Mouse (Mus musculus) neural tube, embryonic 12.5 days (tissue): Measurements from ENCODE around the gene Smim11. TPM values are rescaled to one million over a fixed set of nuclear protein-coding genes. Genes with fewer than 3 reads are reported as not detected.

ENCODE experiments used
- ATAC-seq: fragments of 200-750 bp; cut with Nextera tagmentation; 2 replicates; pipeline ENCODE4 v1.8.0; 2017; ENCODE audit warnings: low read depth, mild to moderate bottlenecking, moderate TSS enrichment, moderate library complexity; ENCODE audit not compliant: low FRiP score
- H3K27ac ChIP-seq: fragments of 300-500 bp; sonication (generic); 2 replicates; pipeline ENCODE4 v1.5.1; 2016
- H3K27me3 ChIP-seq: fragments of 300-500 bp; sonication (generic); replicated peaks from 2 replicates; pipeline ENCODE4 v1.6.1; 2016; ENCODE audit warnings: mild to moderate bottlenecking
- H3K36me3 ChIP-seq: fragments of 300-500 bp; sonication (generic); 2 replicates; pipeline ENCODE4 v1.6.1; 2016; ENCODE audit warnings: mild to moderate bottlenecking
- H3K4me1 ChIP-seq: fragments of 300-500 bp; sonication (generic); 2 replicates; pipeline ENCODE4 v1.6.1; 2016
- H3K4me2 ChIP-seq: fragments of 300-500 bp; sonication (generic); replicated peaks from 2 replicates; pipeline ENCODE4 v1.6.1; 2016; ENCODE audit warnings: mild to moderate bottlenecking
- H3K4me3 ChIP-seq: fragments of 300-500 bp; sonication (generic); 2 replicates; pipeline ENCODE4 v1.5.1; 2016
- H3K9ac ChIP-seq: fragments of 300-500 bp; sonication (generic); 2 replicates; pipeline ENCODE4 v1.6.1; 2016; ENCODE audit warnings: mild to moderate bottlenecking
- H3K9me3 ChIP-seq: fragments of 300-500 bp; sonication (generic); 2 replicates; pipeline ENCODE4 v1.6.1; 2016; ENCODE audit warnings: mild to moderate bottlenecking
- WGBS: fragments of 180-500 bp; shearing (Covaris S2); methylation state at CpG from one replicate; pipeline ENCODE4 v1.1.7; 2016; 5-methylcytosine and 5-hydroxymethylcytosine counted together
- polyA plus RNA-seq: library from polyadenylated mRNA; unstranded; fragments of >200 nt; fragmentation: Nextera tagmentation; extraction: Ambion mirVana; gene quantifications from 2 replicates; pipeline ENCODE4 v1.2.1, GENCODE M21; 2016

The Smim11 gene
- polyA plus RNA-seq = 106 and 109 TPM in 2 replicates

DNA sequence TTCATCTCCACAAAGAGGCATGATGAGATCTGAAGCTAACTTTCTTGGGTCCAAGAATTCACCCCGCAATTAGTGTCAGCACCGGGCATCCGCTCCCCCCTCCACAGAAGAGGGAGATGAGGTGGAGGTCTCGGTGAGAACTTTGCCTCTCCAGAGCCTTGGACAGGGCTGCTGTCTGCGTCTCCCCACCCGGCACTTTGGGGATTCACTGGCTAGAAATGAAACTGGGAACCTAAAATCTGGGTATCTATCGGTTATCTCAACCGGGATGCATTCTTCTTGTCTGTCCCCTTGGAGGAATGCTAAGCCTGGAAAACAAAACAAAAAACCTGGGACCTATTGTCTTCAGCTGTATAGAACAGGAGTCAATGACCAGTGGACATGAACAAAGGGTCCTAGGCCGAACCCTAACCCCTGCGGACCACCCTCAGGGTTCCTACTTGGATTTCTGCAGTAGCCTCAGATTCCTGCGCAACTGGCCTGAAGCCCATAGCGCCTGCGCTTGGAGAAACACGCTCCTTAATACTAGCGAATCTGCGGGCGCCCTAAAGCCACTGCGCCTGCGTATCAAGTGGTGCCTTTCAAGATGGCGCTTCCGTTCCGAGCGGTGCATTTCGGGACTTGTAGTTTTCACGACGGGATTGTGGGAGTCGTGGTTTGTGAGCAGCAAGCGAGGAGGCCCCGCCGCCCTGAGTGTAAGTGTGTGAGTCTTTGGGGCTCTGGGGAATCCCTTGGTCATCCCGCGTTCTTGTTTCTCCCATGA, at the start of gene Smim11:
Gene Smim11 (plus strand): TSS at position 638 of the 763 bp plus-strand sequence.
- H3K4me3 ChIP-seq = peak within 1 kb of the TSS; percentile 62
- H3K9ac ChIP-seq = peak within 1 kb of the TSS; percentile 69
- peak; percentile 91 for ATAC-seq
- no peak within 1 kb of the TSS; the same call in 1 of the 2 replicates for H3K27ac ChIP-seq
- peaks cover 12% of the 10 kb centered on the region for H3K4me1 ChIP-seq
- peaks cover 8% of the 10 kb centered on the region for H3K36me3 ChIP-seq
- peak within 1 kb of the TSS; percentile 86 for H3K4me2 ChIP-seq
- H3K9me3 ChIP-seq = no peaks in the 10 kb centered on the region
- 11% methylated on average over 32 of the region's 32 CpGs for WGBS
- no peaks in the 10 kb centered on the region for H3K27me3 ChIP-seq

DNA sequence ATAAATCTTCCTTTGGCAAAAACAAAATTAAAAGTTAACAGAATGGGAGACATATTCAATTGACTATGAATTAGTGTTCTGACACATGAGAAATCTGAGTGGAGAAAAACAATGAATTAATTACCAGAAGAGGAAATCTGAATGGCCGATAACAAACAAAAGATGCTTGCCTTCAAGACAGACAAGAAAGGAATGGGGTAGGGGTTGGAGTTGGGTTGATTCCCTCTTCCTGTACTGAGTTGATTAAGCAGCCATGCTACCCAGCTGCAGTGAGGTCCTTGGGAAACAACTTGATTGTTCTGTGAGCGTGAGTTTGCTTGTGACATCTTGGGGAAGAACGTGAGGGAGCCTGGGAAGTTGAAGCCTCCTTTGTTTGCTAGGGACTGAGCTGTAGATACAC, 46.8 kb upstream of the Smim11 start:
- 78% methylated on average over 3 of the region's 3 CpGs for WGBS
- Histone ChIP-seq H3K4me1 (no peaks in the 10 kb centered on the region), H3K4me2 (no peak overlapping the region), H3K27ac (no peak overlapping the region), H3K27me3 (no peaks in the 10 kb centered on the region), H3K9ac (no peak overlapping the region), H3K36me3 (no peaks in the 10 kb centered on the region), H3K9me3 (no peaks in the 10 kb centered on the region), H3K4me3 (no peak overlapping the region)
- ATAC-seq = no peak

DNA sequence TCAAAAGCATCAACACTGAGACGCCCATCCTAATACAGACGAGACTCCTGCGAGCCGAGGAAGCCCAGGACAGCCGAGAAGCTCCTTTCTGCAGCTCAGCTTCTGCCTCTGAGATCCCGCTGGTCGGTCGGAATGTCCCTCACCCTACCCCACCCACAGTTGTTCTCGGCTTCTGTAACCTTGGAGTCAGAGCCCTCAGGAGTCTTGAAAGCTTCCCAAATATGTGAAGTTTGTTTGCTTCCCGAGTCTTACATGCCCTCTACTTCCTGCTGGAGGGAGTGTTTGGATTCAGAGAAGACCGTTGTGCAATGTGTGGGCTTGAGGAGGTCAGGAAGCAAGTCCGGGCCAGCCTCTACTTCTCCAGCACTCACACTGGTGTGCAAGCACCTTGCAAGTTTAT, 33.2 kb upstream of the Smim11 start:
- WGBS = 84% methylated on average over 12 of the region's 12 CpGs
- no peaks in the 10 kb centered on the region for H3K4me1 ChIP-seq
- no peak overlapping the region for H3K4me3 ChIP-seq
- H3K27me3 ChIP-seq = no peaks in the 10 kb centered on the region; the same call in 1 of the 2 replicates
- H3K4me2 ChIP-seq = no peak overlapping the region
- no peak overlapping the region for H3K27ac ChIP-seq
- H3K9ac ChIP-seq = no peak overlapping the region
- no peaks in the 10 kb centered on the region for H3K36me3 ChIP-seq
- ATAC-seq = no peak
- H3K9me3 ChIP-seq = no peaks in the 10 kb centered on the region

DNA sequence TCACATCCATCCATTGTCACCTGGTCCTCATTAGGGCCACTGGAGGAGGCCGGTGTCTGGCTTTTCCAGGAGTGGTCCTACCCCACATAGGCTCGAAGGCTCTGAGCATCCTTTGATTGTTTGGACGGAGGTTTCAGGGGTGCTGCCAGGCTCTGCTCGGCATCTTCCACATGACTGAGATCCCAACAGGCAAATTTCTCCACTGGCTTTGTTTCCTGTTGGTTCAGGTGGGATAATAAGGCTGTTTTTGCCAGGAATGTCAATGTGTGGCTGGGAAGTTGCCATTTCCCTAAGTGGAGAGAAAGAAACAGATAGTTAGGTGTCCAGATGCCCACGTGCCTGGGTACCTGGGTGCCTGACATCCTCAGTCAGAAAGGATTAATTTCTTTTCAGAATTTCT, 26.6 kb upstream of the Smim11 start:
- H3K36me3 ChIP-seq = no peaks in the 10 kb centered on the region
- H3K4me3 ChIP-seq = no peak overlapping the region
- ATAC-seq = no peak
- H3K27ac ChIP-seq = no peak overlapping the region
- no peak overlapping the region for H3K9ac ChIP-seq
- H3K9me3 ChIP-seq = no peaks in the 10 kb centered on the region
- no peaks in the 10 kb centered on the region for H3K4me1 ChIP-seq
- 72% methylated on average over 5 of the region's 5 CpGs for WGBS
- H3K4me2 ChIP-seq = no peak overlapping the region
- no peaks in the 10 kb centered on the region; the same call in 1 of the 2 replicates for H3K27me3 ChIP-seq

DNA sequence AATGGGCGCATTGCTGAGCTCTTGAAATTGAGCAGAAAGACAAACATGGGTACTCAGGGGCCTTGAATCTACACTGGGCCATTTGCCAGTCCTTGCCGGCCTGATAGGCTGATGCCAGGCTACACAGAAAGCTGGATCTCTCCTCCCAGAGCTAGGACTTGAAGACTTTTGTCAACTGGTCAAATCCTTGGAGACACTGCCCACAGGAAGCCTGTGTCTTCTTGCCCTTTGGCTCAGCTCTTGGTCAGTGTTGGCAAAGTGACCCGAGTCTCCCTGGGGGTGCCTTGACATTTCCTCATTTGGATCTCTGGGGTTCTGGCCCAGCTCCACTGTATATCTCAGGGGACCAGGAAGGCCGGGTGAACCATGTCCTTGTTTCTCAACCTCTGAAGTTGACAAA, 25.6 kb upstream of the Smim11 start:
- H3K36me3 ChIP-seq = no peaks in the 10 kb centered on the region
- no peaks in the 10 kb centered on the region for H3K4me1 ChIP-seq
- no peaks in the 10 kb centered on the region; the same call in 1 of the 2 replicates for H3K27me3 ChIP-seq
- no peak overlapping the region for H3K27ac ChIP-seq
- no peak overlapping the region for H3K9ac ChIP-seq
- no peaks in the 10 kb centered on the region for H3K9me3 ChIP-seq
- WGBS = 88% methylated on average over 4 of the region's 4 CpGs
- no peak overlapping the region for H3K4me3 ChIP-seq
- no peak overlapping the region for H3K4me2 ChIP-seq
- ATAC-seq = no peak

DNA sequence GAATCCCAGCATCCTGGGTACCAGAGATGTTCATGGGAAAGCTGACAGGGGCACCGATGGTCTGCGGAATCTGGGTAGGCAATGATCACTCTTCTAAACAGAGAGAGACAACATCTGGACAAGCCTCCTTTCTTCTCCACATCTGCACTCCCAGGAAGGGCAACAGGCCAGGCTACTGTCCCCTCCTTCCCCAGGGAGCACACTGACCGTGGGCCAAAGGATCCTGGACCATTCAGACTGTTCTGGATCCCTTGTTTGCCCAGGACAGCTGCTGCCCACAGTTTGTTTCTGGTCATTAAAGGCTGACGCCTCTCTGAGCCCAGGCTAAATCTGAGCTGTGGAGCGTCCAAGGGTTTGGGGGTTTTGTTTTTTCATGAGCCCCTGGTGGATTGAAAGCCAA, 18.4 kb upstream of the Smim11 start:
- H3K36me3 ChIP-seq = no peaks in the 10 kb centered on the region
- no peaks in the 10 kb centered on the region for H3K9me3 ChIP-seq
- no peak overlapping the region for H3K9ac ChIP-seq
- H3K4me3 ChIP-seq = no peak overlapping the region
- WGBS = 69% methylated on average over 5 of the region's 5 CpGs
- H3K27me3 ChIP-seq = no peaks in the 10 kb centered on the region
- no peaks in the 10 kb centered on the region for H3K4me1 ChIP-seq
- ATAC-seq = no peak
- H3K4me2 ChIP-seq = no peak overlapping the region
- H3K27ac ChIP-seq = no peak overlapping the region

DNA sequence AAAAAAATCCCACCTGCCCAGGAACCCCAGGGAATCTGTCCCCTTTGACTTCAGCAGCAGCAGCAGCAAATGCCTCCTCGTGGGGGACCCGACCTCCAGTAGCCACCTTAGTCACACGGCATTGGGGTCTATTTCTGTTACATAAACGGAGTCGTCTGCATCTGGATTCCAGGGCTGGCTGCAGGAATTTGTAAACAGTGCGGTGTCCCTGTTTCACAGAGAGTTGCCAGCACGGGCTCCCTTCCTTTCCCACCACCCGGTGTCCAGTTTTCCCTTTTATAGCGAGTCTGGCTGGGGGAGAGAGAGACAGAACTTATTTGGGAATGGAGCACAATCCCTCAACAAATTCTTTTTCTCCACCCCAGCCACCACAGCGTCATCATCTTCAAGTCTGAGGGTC, 16.0 kb upstream of the Smim11 start:
- no peak for ATAC-seq
- Histone ChIP-seq H3K27me3 (no peaks in the 10 kb centered on the region), H3K4me3 (no peak overlapping the region), H3K4me2 (no peak overlapping the region), H3K27ac (no peak overlapping the region), H3K36me3 (no peaks in the 10 kb centered on the region), H3K9me3 (no peaks in the 10 kb centered on the region), H3K4me1 (no peaks in the 10 kb centered on the region), H3K9ac (no peak overlapping the region)
- 71% methylated on average over 10 of the region's 10 CpGs for WGBS

DNA sequence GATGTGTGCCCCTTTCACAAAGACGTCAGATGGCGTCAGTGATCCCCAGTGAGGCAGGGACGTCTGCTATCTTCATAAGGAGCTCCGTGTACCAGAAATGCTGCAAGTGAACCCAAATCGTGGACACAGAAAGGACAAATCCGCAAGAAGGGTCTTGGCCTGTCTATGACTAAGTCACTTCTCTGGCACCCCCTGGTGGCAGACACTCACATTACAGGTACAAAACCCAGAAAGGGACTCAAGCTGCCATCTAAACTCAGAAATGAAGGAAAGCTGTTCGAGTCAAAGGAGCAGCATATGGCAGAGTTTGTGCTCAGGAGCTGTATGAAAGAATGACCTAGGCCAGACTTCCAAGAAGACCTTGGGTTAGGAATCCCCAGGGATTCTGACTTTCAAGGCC, 14.5 kb upstream of the Smim11 start:
- Histone ChIP-seq H3K36me3 (no peaks in the 10 kb centered on the region), H3K4me3 (no peak overlapping the region), H3K27me3 (no peaks in the 10 kb centered on the region), H3K27ac (no peak overlapping the region), H3K9me3 (no peaks in the 10 kb centered on the region), H3K9ac (no peak overlapping the region), H3K4me2 (no peak overlapping the region), H3K4me1 (no peaks in the 10 kb centered on the region)
- 16% methylated on average over 7 of the region's 7 CpGs for WGBS
- ATAC-seq = no peak

DNA sequence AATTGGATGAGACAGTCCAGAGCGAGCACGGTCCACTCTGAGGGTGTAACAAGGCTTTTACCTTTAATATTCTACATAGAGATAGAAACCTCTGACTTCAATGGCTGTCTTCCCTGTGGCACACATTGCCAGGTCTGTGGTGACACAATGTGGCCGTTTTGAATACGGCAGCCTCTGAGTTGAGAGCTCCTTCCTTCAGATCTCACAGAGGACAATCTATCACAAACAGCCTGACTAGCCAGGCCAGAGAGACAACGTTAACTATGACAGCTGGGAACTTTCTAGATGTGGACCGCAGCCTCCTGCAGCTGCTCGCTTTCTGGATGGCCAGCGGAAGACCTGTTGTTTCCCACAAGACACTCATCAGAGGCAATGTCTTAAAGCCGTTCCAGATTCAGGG, 12.3 kb upstream of the Smim11 start:
- no peak for ATAC-seq
- 88% methylated on average over 9 of the region's 9 CpGs for WGBS
- no peaks in the 10 kb centered on the region for H3K27me3 ChIP-seq

DNA sequence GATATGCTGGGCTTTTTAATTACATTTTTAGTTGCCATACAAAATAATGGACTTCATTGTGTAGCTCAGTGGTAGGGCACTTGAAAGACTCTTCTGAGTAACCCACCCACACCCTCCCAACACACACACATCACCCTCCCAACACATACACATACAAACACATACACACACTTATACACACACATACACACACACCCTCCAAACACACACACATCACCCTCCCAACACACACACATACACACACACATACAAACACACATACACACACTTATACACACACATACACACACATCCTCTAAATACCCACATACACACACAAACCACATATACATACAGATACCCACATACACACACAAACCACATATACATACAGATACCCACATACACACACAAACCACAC, 11.0 kb upstream of the Smim11 start:
- Histone ChIP-seq H3K9me3 (no peaks in the 10 kb centered on the region), H3K36me3 (no peaks in the 10 kb centered on the region), H3K4me2 (no peak overlapping the region), H3K4me1 (no peaks in the 10 kb centered on the region), H3K27me3 (no peaks in the 10 kb centered on the region), H3K4me3 (no peak overlapping the region), H3K9ac (no peak overlapping the region), H3K27ac (no peak overlapping the region)
- ATAC-seq = no peak

More for the DNA sequence above, 12.3 kb upstream of the Smim11 start:
- no peak overlapping the region for H3K4me2 ChIP-seq
- no peak overlapping the region for H3K4me3 ChIP-seq
- no peak overlapping the region for H3K27ac ChIP-seq
- no peaks in the 10 kb centered on the region for H3K36me3 ChIP-seq
- H3K9ac ChIP-seq = no peak overlapping the region
- no peaks in the 10 kb centered on the region for H3K4me1 ChIP-seq
- H3K9me3 ChIP-seq = no peaks in the 10 kb centered on the region

DNA sequence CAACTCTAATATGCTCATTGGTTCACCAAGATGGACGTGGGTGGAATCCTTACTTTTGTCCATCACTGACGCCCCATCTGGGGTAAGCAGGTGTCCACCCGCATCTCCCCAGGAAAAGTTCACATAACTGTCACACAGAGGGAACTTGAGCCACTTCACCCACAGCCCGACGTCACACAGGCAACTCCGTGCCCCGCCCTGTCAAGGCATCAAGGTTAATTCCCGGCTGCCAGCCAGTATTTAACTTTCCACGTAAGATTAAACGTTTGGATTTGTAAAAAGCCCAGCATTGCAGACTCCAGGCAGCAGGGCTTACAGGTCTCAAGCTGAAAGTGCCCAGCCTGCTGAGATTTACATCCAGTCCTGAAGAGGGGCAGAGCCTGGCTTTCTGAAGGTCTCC, 9.0 kb upstream of the Smim11 start, which contains the start of gene Kcne2:
Gene Kcne2 (plus strand): TSS at position 289 of the 400 bp plus-strand sequence.
- no peaks in the 10 kb centered on the region for H3K4me1 ChIP-seq
- H3K36me3 ChIP-seq = no peaks in the 10 kb centered on the region
- H3K27me3 ChIP-seq = no peaks in the 10 kb centered on the region
- H3K4me2 ChIP-seq = no peak within 1 kb of the TSS
- no peak within 1 kb of the TSS for H3K9ac ChIP-seq
- ATAC-seq = no peak
- no peak within 1 kb of the TSS for H3K4me3 ChIP-seq
- H3K27ac ChIP-seq = no peak within 1 kb of the TSS
- H3K9me3 ChIP-seq = no peaks in the 10 kb centered on the region
- WGBS = 83% methylated on average over 10 of the region's 10 CpGs

DNA sequence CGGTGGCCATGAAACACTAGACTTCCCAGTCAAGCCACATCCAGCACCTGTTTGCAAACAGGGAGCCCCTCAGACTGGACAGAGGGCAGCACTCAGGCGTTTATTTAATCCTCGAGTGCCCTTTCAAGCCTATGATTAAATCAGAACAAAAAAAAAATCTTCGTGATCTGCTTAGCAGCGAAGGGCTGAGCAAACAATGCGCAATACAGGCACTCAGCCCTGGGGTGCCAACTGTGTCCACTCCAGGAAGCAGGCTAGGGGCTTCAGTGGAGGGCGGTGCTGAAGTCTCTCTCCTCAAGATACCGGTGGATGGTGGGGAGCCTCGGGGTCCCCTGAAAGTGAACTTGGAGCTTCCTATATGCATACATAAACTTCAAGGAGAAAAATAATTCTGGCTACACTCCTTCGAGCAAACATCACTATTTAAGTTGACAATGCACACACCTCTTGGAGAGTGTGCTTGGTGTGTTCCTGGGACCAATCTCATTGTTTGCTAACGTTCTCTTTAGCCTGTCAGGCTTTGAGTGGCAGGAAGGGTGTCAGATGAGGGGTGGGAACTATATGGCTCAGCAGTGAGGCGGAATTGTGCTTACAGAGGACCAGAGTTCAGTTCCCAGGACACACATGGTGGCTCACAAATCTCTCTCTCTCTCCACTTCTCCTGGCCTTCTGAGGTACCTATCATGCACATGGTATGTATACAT, 6.7 kb upstream of the Smim11 start:
- Histone ChIP-seq H3K9me3 (no peaks in the 10 kb centered on the region), H3K4me3 (no peak overlapping the region), H3K27ac (no peak overlapping the region), H3K36me3 (no peaks in the 10 kb centered on the region), H3K4me1 (no peaks in the 10 kb centered on the region), H3K27me3 (no peaks in the 10 kb centered on the region), H3K4me2 (no peak overlapping the region), H3K9ac (no peak overlapping the region)
- WGBS = 70% methylated on average over 12 of the region's 12 CpGs
- no peak for ATAC-seq
